Mouse (Mus musculus): Measurements from ENCODE around the gene Tmem59l.
"Not testable (repeated sequence)": the region's sequence is repeated elsewhere in the genome, so short reads cannot be mapped to it uniquely, and the experiment has no call there.

Tmem59l gene

GRCm38 (mm10) chr8:70486941-70487520 lies at the start of gene Tmem59l:
TSS of gene Tmem59l (minus strand) at chr8:70487358.
- DNase-seq (ENCODE audit: low read depth, low spot score): no peak

GRCm38 (mm10) chr8:70535701-70536100 lies 48.5 kb upstream of the Tmem59l start:
- DNase-seq (ENCODE audit: low read depth, low spot score): no peak

- DNase-seq (ENCODE audit: low read depth, low spot score): no peak
These were observed 48.1 kb upstream of the Tmem59l start for GRCm38 (mm10) chr8:70535221-70535620.

- DNase-seq (ENCODE audit: low read depth, low spot score): no peak
These were observed 47.1 kb upstream of the Tmem59l start for GRCm38 (mm10) chr8:70534281-70534680.

GRCm38 (mm10) chr8:70530314-70530713 lies 43.2 kb upstream of the Tmem59l start:
- DNase-seq (ENCODE audit: low read depth, low spot score): no peak

- DNase-seq (ENCODE audit: low read depth, low spot score): no peak
These were observed 42.6 kb upstream of the Tmem59l start for GRCm38 (mm10) chr8:70529741-70530161.

- DNase-seq (ENCODE audit: low read depth, low spot score): no peak
These were observed 42.1 kb upstream of the Tmem59l start for GRCm38 (mm10) chr8:70529299-70529698.

GRCm38 (mm10) chr8:70528182-70528797 lies 41.1 kb upstream of the Tmem59l start:
- DNase-seq (ENCODE audit: low read depth, low spot score): no peak

- DNase-seq (ENCODE audit: low read depth, low spot score): peak; percentile 96
These were observed 40.5 kb upstream of the Tmem59l start, which contains the start of the genes Fkbp8 and Kxd1 for GRCm38 (mm10) chr8:70527512-70528181. TSS of gene Fkbp8 (plus strand) at chr8:70527724. TSS of gene Kxd1 (minus strand) at chr8:70527956.

GRCm38 (mm10) chr8:70527111-70527511 lies 40.0 kb upstream of the Tmem59l start:
- no peak for DNase-seq (ENCODE audit: low read depth, low spot score)

GRCm38 (mm10) chr8:70522592-70523403 lies 35.6 kb upstream of the Tmem59l start:
- DNase-seq (ENCODE audit: low read depth, low spot score): peak; percentile 98

- no peak for DNase-seq (ENCODE audit: low read depth, low spot score)
These were observed 32.4 kb upstream of the Tmem59l start for GRCm38 (mm10) chr8:70519606-70520005.

GRCm38 (mm10) chr8:70519043-70519442 lies 31.9 kb upstream of the Tmem59l start:
- no peak for DNase-seq (ENCODE audit: low read depth, low spot score)

- no peak for DNase-seq (ENCODE audit: low read depth, low spot score)
These were observed 30.9 kb upstream of the Tmem59l start for GRCm38 (mm10) chr8:70517940-70518643.

- no peak for DNase-seq (ENCODE audit: low read depth, low spot score)
These were observed 26.3 kb upstream of the Tmem59l start for GRCm38 (mm10) chr8:70513441-70513840.

- DNase-seq (ENCODE audit: low read depth, low spot score): peak; percentile 44
These were observed 25.2 kb upstream of the Tmem59l start for GRCm38 (mm10) chr8:70512253-70512903.

GRCm38 (mm10) chr8:70511770-70512169 lies 24.6 kb upstream of the Tmem59l start:
- DNase-seq (ENCODE audit: low read depth, low spot score): peak; percentile 13

- not testable (repeated sequence) for DNase-seq (ENCODE audit: low read depth, low spot score)
These were observed 24.0 kb upstream of the Tmem59l start for GRCm38 (mm10) chr8:70511174-70511573.

- DNase-seq (ENCODE audit: low read depth, low spot score): peak; percentile 98
These were observed 23.2 kb upstream of the Tmem59l start, which contains the start of gene Uba52 for GRCm38 (mm10) chr8:70510228-70510915. TSS of gene Uba52 (minus strand) at chr8:70510801.
